15 mouse cellular contexts compared by ENCODE assay signal in genomic region chr16:7352808-7353207, GRCm38 (mm10).
DNase-seq lines count a peak whose midpoint lies in the region; ATAC-seq and TF ChIP-seq lines count a peak whose summit lies in the region.
"Had no signal": no experiment of that assay in that cellular context is flagged by ENCODE, and none has a peak within 500 bp of the region (broad histone marks: within the 10 kb centered on the region; RNA-seq: fewer than 3 reads in every experiment).

No protein-coding gene starts in this region.

- TF ChIP-seq EP300 in liver, postnatal 0 days (IDR thresholded peaks at IDR 0.05; ENCODE audit: low read depth): no peak

- no peak overlapping the region for H3K4me2 ChIP-seq in liver, postnatal 0 days (ENCODE audit: low read depth, low read length)
- no peak overlapping the region for H3K4me2 ChIP-seq in hindbrain, embryonic 12.5 days (replicated peaks)
- no peak overlapping the region for H3K4me2 ChIP-seq in forebrain, embryonic 16.5 days (ENCODE audit: low read length)
- H3K4me2 ChIP-seq: forebrain, embryonic 12.5 days; intestine, embryonic 15.5 days had no signal

- DNase-seq in liver, postnatal 0 days: peak; percentile 13
- DNase-seq in liver: no peak
- peak; percentile 1 to 5 for DNase-seq in thymus, postnatal 36 days
- DNase-seq in thymus, postnatal 0 days (ENCODE audit: low spot score): no peak
- DNase-seq in adrenal gland, postnatal 36 days: no peak
- DNase-seq: adrenal gland, adult 8-10 months; cerebellum, postnatal 14 days; gastrocnemius, postnatal 14 days; right cerebral cortex, postnatal 4 days had no signal

- no peaks in the 10 kb centered on the region for H3K9me3 ChIP-seq in liver, postnatal 0 days (ENCODE audit: low read length)
- H3K9me3 ChIP-seq in hindbrain, embryonic 12.5 days (replicated peaks): no peaks in the 10 kb centered on the region
- no peaks in the 10 kb centered on the region for H3K9me3 ChIP-seq in forebrain, embryonic 16.5 days (ENCODE audit: control insufficient read depth, low read length)
- H3K9me3 ChIP-seq: forebrain, embryonic 12.5 days; intestine, embryonic 15.5 days had no signal

- H3K27ac ChIP-seq in liver, postnatal 0 days (ENCODE audit: low read depth): no peak overlapping the region
- peak overlapping the region; percentile 37 for H3K27ac ChIP-seq in hindbrain, embryonic 12.5 days
- no peak overlapping the region for H3K27ac ChIP-seq in forebrain, embryonic 16.5 days (ENCODE audit: low read length)
- H3K27ac ChIP-seq: forebrain, embryonic 12.5 days; intestine, embryonic 15.5 days had no signal

- 66% methylated on average over 16 of the region's 16 CpGs for WGBS in liver, postnatal 0 days (ENCODE audit: insufficient replicate concordance)
- WGBS in hindbrain, embryonic 12.5 days: 63% methylated on average over 16 of the region's 16 CpGs
- 70% methylated on average over 16 of the region's 16 CpGs for WGBS in forebrain, embryonic 16.5 days

- H3K27me3 ChIP-seq in liver, postnatal 0 days (ENCODE audit: insufficient read depth, low read length): no peaks in the 10 kb centered on the region
- no peaks in the 10 kb centered on the region for H3K27me3 ChIP-seq in hindbrain, embryonic 12.5 days
- H3K27me3 ChIP-seq in forebrain, embryonic 16.5 days (replicated peaks; ENCODE audit: control insufficient read depth, insufficient read depth, low read length): peaks cover 15% of the 10 kb centered on the region
- H3K27me3 ChIP-seq: CH12.LX; intestine, embryonic 15.5 days; Patski had no signal

- H3K4me3 ChIP-seq in liver, postnatal 0 days (ENCODE audit: low read depth, low read length): no peak overlapping the region
- no peak overlapping the region for H3K4me3 ChIP-seq in hindbrain, embryonic 12.5 days
- no peak overlapping the region for H3K4me3 ChIP-seq in forebrain, embryonic 16.5 days (replicated peaks; ENCODE audit: low read length)
- H3K4me3 ChIP-seq: forebrain, embryonic 12.5 days; intestine, embryonic 15.5 days had no signal

- no peak for ATAC-seq in liver, postnatal 0 days
- ATAC-seq in hindbrain, embryonic 12.5 days (ENCODE audit: low FRiP score): peak; percentile 56
- no peak for ATAC-seq in forebrain, embryonic 16.5 days
- ATAC-seq: intestine, embryonic 15.5 days; Patski had no signal

- no peaks in the 10 kb centered on the region for H3K4me1 ChIP-seq in liver, postnatal 0 days (ENCODE audit: insufficient read depth)
- H3K4me1 ChIP-seq in hindbrain, embryonic 12.5 days: peaks cover 8% of the 10 kb centered on the region
- no peaks in the 10 kb centered on the region for H3K4me1 ChIP-seq in forebrain, embryonic 16.5 days (replicated peaks; ENCODE audit: control insufficient read depth, insufficient read depth, low read length)
- H3K4me1 ChIP-seq: intestine, embryonic 15.5 days had no signal

- no peaks in the 10 kb centered on the region for H3K36me3 ChIP-seq in liver, postnatal 0 days (replicated peaks; ENCODE audit: insufficient read depth, low read length)
- H3K36me3 ChIP-seq in hindbrain, embryonic 12.5 days: no peaks in the 10 kb centered on the region
- H3K36me3 ChIP-seq in forebrain, embryonic 16.5 days (ENCODE audit: control insufficient read depth, insufficient read depth): no peaks in the 10 kb centered on the region
- H3K36me3 ChIP-seq: forebrain, embryonic 12.5 days; intestine, embryonic 15.5 days had no signal

- no peak for TF ChIP-seq CTCF in liver, postnatal 0 days (IDR thresholded peaks at IDR 0.05; ENCODE audit: low read depth)

- no peak overlapping the region for H3K9ac ChIP-seq in liver, postnatal 0 days (replicated peaks)
- H3K9ac ChIP-seq in hindbrain, embryonic 12.5 days: no peak overlapping the region
- no peak overlapping the region for H3K9ac ChIP-seq in forebrain, embryonic 16.5 days (replicated peaks; ENCODE audit: low read depth, low read length)
- H3K9ac ChIP-seq: forebrain, embryonic 12.5 days; intestine, embryonic 15.5 days had no signal

Comparison
In these comparisons a context has a peak if more than half of its experiments do, and no peak if none do; other contexts are left out.
1. DNase-seq: peak in liver, postnatal 0 days (single experiment) and thymus, postnatal 36 days (2 of 2); none in liver (single experiment), thymus, postnatal 0 days (single experiment) and adrenal gland, postnatal 36 days (0 of 2).